Mouse (Mus musculus) liver, embryonic 14.5 days (tissue): Measurements from ENCODE around the gene Npw.

ENCODE experiments used
- CTCF ChIP-seq: IDR thresholded peaks from 2 replicates; pipeline ENCODE4 v1.5.1; 2016; ENCODE audit warnings: antibody characterized with exemption, low read depth, control low read depth
- EP300 ChIP-seq: IDR thresholded peaks from 2 replicates; pipeline ENCODE4 v1.6.1; 2016; ENCODE audit warnings: antibody characterized with exemption, low read depth

DNA sequence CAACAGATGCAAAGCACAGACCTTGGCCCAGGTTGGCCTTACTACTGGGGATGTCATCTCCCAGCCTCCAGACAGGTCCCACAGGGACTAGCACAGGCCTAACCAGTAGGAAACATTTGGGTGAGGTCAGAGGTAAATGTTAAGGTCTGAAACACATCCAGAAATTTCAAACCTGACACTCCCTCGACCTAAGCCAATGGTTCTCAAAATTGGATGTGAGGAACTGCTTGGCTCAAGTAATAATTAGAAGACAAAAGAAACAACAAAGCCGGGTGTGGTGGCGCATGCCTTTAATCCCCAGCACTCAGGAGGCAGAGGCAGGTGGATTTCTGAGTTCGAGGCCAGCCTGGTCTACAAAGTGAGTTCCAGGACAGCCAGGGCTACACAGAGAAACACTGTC, 11.9 kb downstream of the Npw start:
- TF ChIP-seq CTCF (no peak), EP300 (no peak)
